Mouse (Mus musculus): ENCODE results near the gene Erf. TPM values are rescaled to one million over a fixed set of nuclear protein-coding genes. Genes with fewer than 3 reads are reported as not detected.

Erf gene
- polyA plus RNA-seq, 1 experiment, result 44.8 TPM

GRCm38 (mm10) chr7:25281734-25282601 lies 31.4 kb upstream of the Erf start:
- H3K36me3 ChIP-seq (replicated peaks; ENCODE audit: low read length), result peaks cover 31% of the 10 kb centered on the region
- TF ChIP-seq GATA1 (IDR thresholded peaks at IDR 0.05; ENCODE audit: borderline replicate concordance, low read length) (no peak), FLI1 (IDR thresholded peaks at IDR 0.05; ENCODE audit: low read length) (no peak)
- H3K4me3 ChIP-seq (replicated peaks), result peak overlapping the region; percentile 92
- peaks cover 83% of the 10 kb centered on the region for H3K4me1 ChIP-seq
- no peaks in the 10 kb centered on the region for H3K27me3 ChIP-seq (replicated peaks)
- no peaks in the 10 kb centered on the region for H3K9me3 ChIP-seq

- H3K4me1 ChIP-seq, result peaks cover 84% of the 10 kb centered on the region
Observed at GRCm38 (mm10) chr7:25281166-25281733, 30.7 kb upstream of the Erf start.

GRCm38 (mm10) chr7:25279861-25280791 lies 29.6 kb upstream of the Erf start:
- H3K4me1 ChIP-seq, result peaks cover 87% of the 10 kb centered on the region
- H3K9me3 ChIP-seq, result no peaks in the 10 kb centered on the region
- TF ChIP-seq GATA1 (IDR thresholded peaks at IDR 0.05; ENCODE audit: borderline replicate concordance, low read length) (no peak), FLI1 (IDR thresholded peaks at IDR 0.05; ENCODE audit: low read length) (no peak)
- H3K4me3 ChIP-seq (replicated peaks), result peak overlapping the region; percentile 92
- H3K27me3 ChIP-seq (replicated peaks), result no peaks in the 10 kb centered on the region
- H3K36me3 ChIP-seq (replicated peaks; ENCODE audit: low read length), result peaks cover 30% of the 10 kb centered on the region

More at GRCm38 (mm10) chr7:25281166-25281733, 30.7 kb upstream of the Erf start:
- peak overlapping the region; percentile 92 for H3K4me3 ChIP-seq (replicated peaks)
- H3K27me3 ChIP-seq (replicated peaks), result no peaks in the 10 kb centered on the region
- TF ChIP-seq GATA1 (IDR thresholded peaks at IDR 0.05; ENCODE audit: borderline replicate concordance, low read length) (no peak), FLI1 (IDR thresholded peaks at IDR 0.05; ENCODE audit: low read length) (no peak)
- no peaks in the 10 kb centered on the region for H3K9me3 ChIP-seq
- peaks cover 30% of the 10 kb centered on the region for H3K36me3 ChIP-seq (replicated peaks; ENCODE audit: low read length)

GRCm38 (mm10) chr7:25279076-25279860 lies 28.7 kb upstream of the Erf start:
- Histone ChIP-seq H3K4me1 (peaks cover 87% of the 10 kb centered on the region), H3K36me3 (replicated peaks; ENCODE audit: low read length) (peaks cover 30% of the 10 kb centered on the region), H3K4me3 (replicated peaks) (peak overlapping the region; percentile 92), H3K9me3 (no peaks in the 10 kb centered on the region), H3K27me3 (replicated peaks) (no peaks in the 10 kb centered on the region)
- TF ChIP-seq FLI1 (IDR thresholded peaks at IDR 0.05; ENCODE audit: low read length), result no peak
- no peak for TF ChIP-seq GATA1 (IDR thresholded peaks at IDR 0.05; ENCODE audit: borderline replicate concordance, low read length)

- no peaks in the 10 kb centered on the region for H3K9me3 ChIP-seq
- H3K27me3 ChIP-seq (replicated peaks), result no peaks in the 10 kb centered on the region
- TF ChIP-seq FLI1 (IDR thresholded peaks at IDR 0.05; ENCODE audit: low read length) (no peak), GATA1 (IDR thresholded peaks at IDR 0.05; ENCODE audit: borderline replicate concordance, low read length) (no peak)
- peak overlapping the region; percentile 92 for H3K4me3 ChIP-seq (replicated peaks)
- H3K36me3 ChIP-seq (replicated peaks; ENCODE audit: low read length), result peaks cover 34% of the 10 kb centered on the region
- peaks cover 87% of the 10 kb centered on the region for H3K4me1 ChIP-seq
Observed at GRCm38 (mm10) chr7:25278341-25279075, 27.9 kb upstream of the Erf start.

GRCm38 (mm10) chr7:25277998-25278340 lies 27.4 kb upstream of the Erf start:
- Histone ChIP-seq H3K4me3 (replicated peaks) (peak overlapping the region; percentile 92), H3K9me3 (no peaks in the 10 kb centered on the region), H3K27me3 (replicated peaks) (no peaks in the 10 kb centered on the region), H3K4me1 (peaks cover 87% of the 10 kb centered on the region), H3K36me3 (replicated peaks; ENCODE audit: low read length) (peaks cover 40% of the 10 kb centered on the region)
- TF ChIP-seq GATA1 (IDR thresholded peaks at IDR 0.05; ENCODE audit: borderline replicate concordance, low read length), result no peak
- no peak for TF ChIP-seq FLI1 (IDR thresholded peaks at IDR 0.05; ENCODE audit: low read length)

GRCm38 (mm10) chr7:25277405-25277804 lies 26.8 kb upstream of the Erf start:
- no peaks in the 10 kb centered on the region for H3K9me3 ChIP-seq
- TF ChIP-seq GATA1 (IDR thresholded peaks at IDR 0.05; ENCODE audit: borderline replicate concordance, low read length) (no peak), FLI1 (IDR thresholded peaks at IDR 0.05; ENCODE audit: low read length) (no peak)
- H3K4me1 ChIP-seq, result peaks cover 89% of the 10 kb centered on the region
- peaks cover 45% of the 10 kb centered on the region for H3K36me3 ChIP-seq (replicated peaks; ENCODE audit: low read length)
- no peaks in the 10 kb centered on the region for H3K27me3 ChIP-seq (replicated peaks)
- H3K4me3 ChIP-seq (replicated peaks), result peak overlapping the region; percentile 92

- Histone ChIP-seq H3K9me3 (no peaks in the 10 kb centered on the region), H3K4me1 (peaks cover 95% of the 10 kb centered on the region), H3K27me3 (replicated peaks) (no peaks in the 10 kb centered on the region), H3K4me3 (replicated peaks) (peak overlapping the region; percentile 59), H3K36me3 (replicated peaks; ENCODE audit: low read length) (peaks cover 62% of the 10 kb centered on the region)
- TF ChIP-seq GATA1 (IDR thresholded peaks at IDR 0.05; ENCODE audit: borderline replicate concordance, low read length) (no peak), FLI1 (IDR thresholded peaks at IDR 0.05; ENCODE audit: low read length) (no peak)
Observed at GRCm38 (mm10) chr7:25275555-25276298, 25.2 kb upstream of the Erf start.

Data from megakaryocyte, embryonic 14.5 days (primary cell).